Mouse (Mus musculus) liver, embryonic 14.5 days (tissue): Measurements from ENCODE around the gene Cobl.

Source experiments
- CTCF ChIP-seq: IDR thresholded peaks from 2 replicates; pipeline ENCODE4 v1.5.1; 2016; ENCODE audit warnings: antibody characterized with exemption, low read depth, control low read depth
- EP300 ChIP-seq: IDR thresholded peaks from 2 replicates; pipeline ENCODE4 v1.6.1; 2016; ENCODE audit warnings: antibody characterized with exemption, low read depth

GRCm38 (mm10) chr11:12443185-12443584, 21.6 kb downstream of the Cobl start:
- TF ChIP-seq CTCF (no peak), EP300 (no peak)
